Mouse (Mus musculus): ENCODE data around the gene Agpat1. TPM values are rescaled to one million over a fixed set of nuclear protein-coding genes. Genes with fewer than 3 reads are reported as not detected.

Agpat1 gene
- total RNA-seq (2021): 100 to 1,000 TPM; 159 to 169 TPM

- DNase-seq: peak; percentile 94 to 98
Measured at GRCm38 (mm10) chr17:34604061-34604508, at the start of gene Agpat1. TSS of gene Agpat1 (plus strand) at chr17:34604262.

GRCm38 (mm10) chr17:34555483-34555882, 48.6 kb upstream of the Agpat1 start:
- peak; percentile 54 to 65 for DNase-seq

GRCm38 (mm10) chr17:34556406-34556805, 47.7 kb upstream of the Agpat1 start:
- DNase-seq: no peak

- no peak for DNase-seq
Measured at GRCm38 (mm10) chr17:34557411-34557810, 46.7 kb upstream of the Agpat1 start.

GRCm38 (mm10) chr17:34559116-34559515, 44.9 kb upstream of the Agpat1 start:
- no peak for DNase-seq

GRCm38 (mm10) chr17:34559895-34560294, 44.2 kb upstream of the Agpat1 start:
- DNase-seq: no peak

- no peak for DNase-seq
Measured at GRCm38 (mm10) chr17:34560438-34560837, 43.6 kb upstream of the Agpat1 start.

- DNase-seq: no peak
Measured at GRCm38 (mm10) chr17:34561200-34561599, 42.9 kb upstream of the Agpat1 start.

- no peak for DNase-seq
Measured at GRCm38 (mm10) chr17:34562595-34562994, 41.5 kb upstream of the Agpat1 start.

GRCm38 (mm10) chr17:34563354-34563753, 40.7 kb upstream of the Agpat1 start:
- DNase-seq: no peak

- no peak for DNase-seq
Measured at GRCm38 (mm10) chr17:34564003-34564421, 40.0 kb upstream of the Agpat1 start, which contains the start of gene Notch4. TSS of gene Notch4 (plus strand) at chr17:34564268.

- DNase-seq: no peak
Measured at GRCm38 (mm10) chr17:34564796-34565195, 39.3 kb upstream of the Agpat1 start.

- DNase-seq: no peak
Measured at GRCm38 (mm10) chr17:34567311-34567710, 36.8 kb upstream of the Agpat1 start.

- DNase-seq: no peak
Measured at GRCm38 (mm10) chr17:34568421-34568820, 35.6 kb upstream of the Agpat1 start.

GRCm38 (mm10) chr17:34569919-34570318, 34.1 kb upstream of the Agpat1 start:
- no peak for DNase-seq

- DNase-seq: no peak
Measured at GRCm38 (mm10) chr17:34571875-34572274, 32.2 kb upstream of the Agpat1 start.

GRCm38 (mm10) chr17:34572361-34572760, 31.7 kb upstream of the Agpat1 start:
- no peak for DNase-seq

- no peak for DNase-seq
Measured at GRCm38 (mm10) chr17:34576577-34576976, 27.5 kb upstream of the Agpat1 start.

GRCm38 (mm10) chr17:34578070-34578469, 26.0 kb upstream of the Agpat1 start:
- no peak for DNase-seq

- DNase-seq: no peak
Measured at GRCm38 (mm10) chr17:34582528-34582927, 21.5 kb upstream of the Agpat1 start.

- no peak for DNase-seq
Measured at GRCm38 (mm10) chr17:34583397-34583796, 20.7 kb upstream of the Agpat1 start.

- DNase-seq: no peak
Measured at GRCm38 (mm10) chr17:34583819-34584218, 20.2 kb upstream of the Agpat1 start.

- DNase-seq: no peak
Measured at GRCm38 (mm10) chr17:34585121-34585520, 18.9 kb upstream of the Agpat1 start.

GRCm38 (mm10) chr17:34585877-34586771, 17.9 kb upstream of the Agpat1 start:
- no peak for DNase-seq
